Mouse (Mus musculus) ES-Bruce4 (cell line): ENCODE results near the gene Hypk. TPM values are rescaled to one million over a fixed set of nuclear protein-coding genes. Genes with fewer than 3 reads are reported as not detected.
A peak's percentile ranks its signal among the peaks of the same experiment; 100 is the strongest.
"Not testable (repeated sequence)": the region's sequence is repeated elsewhere in the genome, so short reads cannot be mapped to it uniquely, and the experiment has no call there.

ENCODE experiments used
- H3K27ac ChIP-seq: 2 replicates; pipeline ENCODE4 v1.5.1; 2012; ENCODE audit warnings: low read length, inconsistent platforms; ENCODE audit not compliant: insufficient read depth
- H3K27me3 ChIP-seq: 2 replicates; pipeline ENCODE4 v1.6.1; 2012; ENCODE audit warnings: mild to moderate bottlenecking, low read length, inconsistent platforms; ENCODE audit not compliant: control insufficient read depth, poor library complexity, insufficient read depth, severe bottlenecking
- H3K36me3 ChIP-seq: 2 replicates; pipeline ENCODE4 v1.6.1; 2012; ENCODE audit warnings: inconsistent platforms, mild to moderate bottlenecking, low read length, moderate library complexity; ENCODE audit not compliant: control insufficient read depth, poor library complexity, insufficient read depth, severe bottlenecking
- H3K4me1 ChIP-seq: one replicate; pipeline ENCODE4 v1.8.1; 2011; ENCODE audit warnings: low read length; ENCODE audit not compliant: control insufficient read depth, insufficient read depth
- H3K4me3 ChIP-seq: 2 replicates; pipeline ENCODE4 v1.5.1; 2011; ENCODE audit warnings: low read depth, mild to moderate bottlenecking, low read length
- H3K9ac ChIP-seq: 2 replicates; pipeline ENCODE4 v1.6.1; 2012; ENCODE audit warnings: low read depth, mild to moderate bottlenecking, inconsistent platforms; ENCODE audit not compliant: poor library complexity, severe bottlenecking
- H3K9me3 ChIP-seq: replicated peaks from 2 replicates; pipeline ENCODE4 v1.6.1; 2012; ENCODE audit warnings: mild to moderate bottlenecking, low read length, inconsistent platforms; ENCODE audit not compliant: control insufficient read depth, poor library complexity, insufficient read depth, severe bottlenecking
- CTCF ChIP-seq: IDR thresholded peaks from one replicate; pipeline ENCODE4 v1.8.1; 2011; ENCODE audit warnings: low read depth, low read length
- EP300 ChIP-seq: IDR thresholded peaks from 2 replicates; pipeline ENCODE4 v1.6.1; 2011; ENCODE audit warnings: low read depth, low read length; ENCODE audit not compliant: insufficient read depth
- POLR2A ChIP-seq: IDR thresholded peaks from one replicate; pipeline ENCODE4 v1.8.1; 2011; ENCODE audit warnings: low read length; ENCODE audit not compliant: insufficient read depth
- polyA plus RNA-seq: library from polyadenylated mRNA; stranded (reverse); fragments of >200 nt; gene quantifications from 2 replicates; pipeline ENCODE4 v1.2.4, GENCODE M21; 2011; ENCODE audit warnings: low read depth; ENCODE audit not compliant: missing spikeins, insufficient read depth, insufficient read length

The Hypk gene
- polyA plus RNA-seq, 1 experiment: 102 TPM

- not testable (repeated sequence) for H3K9me3 ChIP-seq, H3K27me3 ChIP-seq, H3K36me3 ChIP-seq, H3K4me1 ChIP-seq, H3K27ac ChIP-seq
- TF ChIP-seq EP300: 0 out of 2 replicates have a peak, but pooled peaks have one; percentile 46
- TF ChIP-seq POLR2A: peak; percentile 89
- Histone ChIP-seq H3K4me3 (peak within 1 kb of the TSS; percentile 84), H3K9ac (peak within 1 kb of the TSS; percentile 82)
Measured at GRCm38 (mm10) chr2:121505942-121506882, 53.1 kb downstream of the Hypk start, which contains the start of the genes Mfap1a and Wdr76. Gene Mfap1a, minus strand, starts transcription at chr2:121506665. Gene Wdr76, plus strand, starts transcription at chr2:121506723.

GRCm38 (mm10) chr2:121507173-121507950, 54.3 kb downstream of the Hypk start:
- peaks cover 11% of the 10 kb centered on the region for H3K36me3 ChIP-seq
- H3K27ac ChIP-seq: no peak overlapping the region
- no peaks in the 10 kb centered on the region for H3K4me1 ChIP-seq

GRCm38 (mm10) chr2:121507951-121508330, 54.9 kb downstream of the Hypk start:
- H3K36me3 ChIP-seq: peaks cover 11% of the 10 kb centered on the region
- TF ChIP-seq CTCF (no peak), EP300 (no peak), POLR2A (no peak)
- H3K9me3 ChIP-seq: no peaks in the 10 kb centered on the region
- H3K4me1 ChIP-seq: no peaks in the 10 kb centered on the region
- H3K9ac ChIP-seq: peak overlapping the region; percentile 82
- no peak overlapping the region for H3K27ac ChIP-seq
- H3K27me3 ChIP-seq: no peaks in the 10 kb centered on the region
- no peak overlapping the region for H3K4me3 ChIP-seq

More at GRCm38 (mm10) chr2:121507173-121507950, 54.3 kb downstream of the Hypk start:
- H3K27me3 ChIP-seq: no peaks in the 10 kb centered on the region
- no peaks in the 10 kb centered on the region for H3K9me3 ChIP-seq
- TF ChIP-seq POLR2A (no peak), EP300 (no peak), CTCF (no peak)
- H3K9ac ChIP-seq: peak overlapping the region; percentile 82
- H3K4me3 ChIP-seq: peak overlapping the region; percentile 84

Other genes with a start within 250 kb of the Hypk start
- gene Trp53bp1, start 181.9 kb upstream of the Hypk start, polyA plus RNA-seq: 76.2 and 101 TPM in 2 replicates
- gene Map1a, start 163.7 kb upstream of the Hypk start, polyA plus RNA-seq: 5.3 and 9.2 TPM in 2 replicates
- 14.9 TPM in 2 replicates for gene Ppip5k1, start 97.9 kb upstream of the Hypk start, polyA plus RNA-seq
- 23.2 and 28.4 TPM in 2 replicates for gene Ckmt1, start 95.6 kb upstream of the Hypk start, polyA plus RNA-seq
- not detected in 2 replicates for gene Strc, start 66.1 kb upstream of the Hypk start, polyA plus RNA-seq
- 486 and 515 TPM in 2 replicates for gene Pdia3, start 39.5 kb upstream of the Hypk start, polyA plus RNA-seq
- gene Catsper2, start 39.5 kb upstream of the Hypk start, polyA plus RNA-seq: 1.9 and 2.5 TPM in 2 replicates
- 16.2 and 18.1 TPM in 2 replicates for gene Ell3, start 9.0 kb upstream of the Hypk start, polyA plus RNA-seq
- 367 and 428 TPM in 2 replicates for gene Serf2, start 4.1 kb upstream of the Hypk start, polyA plus RNA-seq
- 0.27 TPM in 1 of 2 replicates, not detected in the other for gene Serinc4, start 3.5 kb downstream of the Hypk start, polyA plus RNA-seq
- 25.9 and 28.0 TPM in 2 replicates for gene Mfap1b, start 20.8 kb downstream of the Hypk start, polyA plus RNA-seq
- 22.0 and 22.8 TPM in 2 replicates for gene Mfap1a, start 53.4 kb downstream of the Hypk start, polyA plus RNA-seq
- 40.6 and 41.2 TPM in 2 replicates for gene Wdr76, start 53.4 kb downstream of the Hypk start, polyA plus RNA-seq